Mouse (Mus musculus) embryonic fibroblast, embryonic 13.5 days (primary cell): ENCODE data around the gene Avpi1. TPM values are rescaled to one million over a fixed set of nuclear protein-coding genes. Genes with fewer than 3 reads are reported as not detected.

Source experiments
- H3K27ac ChIP-seq: 2 replicates; pipeline ENCODE4 v1.5.1; 2012; ENCODE audit warnings: low read length, control low read depth, inconsistent platforms; ENCODE audit not compliant: insufficient read depth
- H3K4me1 ChIP-seq: 2 replicates; pipeline ENCODE4 v1.6.1; 2011; ENCODE audit warnings: low read length; ENCODE audit not compliant: control insufficient read depth, insufficient read depth
- H3K4me3 ChIP-seq: 2 replicates; pipeline ENCODE4 v1.5.1; 2011; ENCODE audit warnings: mild to moderate bottlenecking, control low read depth, low read length; ENCODE audit not compliant: insufficient read depth
- CTCF ChIP-seq: IDR thresholded peaks from 2 replicates; pipeline ENCODE4 v1.5.1; 2011; ENCODE audit warnings: mild to moderate bottlenecking, control low read depth, low read length, moderate library complexity, borderline replicate concordance; ENCODE audit not compliant: insufficient read depth
- POLR2A ChIP-seq: IDR thresholded peaks from 2 replicates; pipeline ENCODE4 v1.6.1; 2011; ENCODE audit warnings: low read depth, mild to moderate bottlenecking, control low read depth, low read length, moderate library complexity
- polyA plus RNA-seq: library from polyadenylated mRNA; stranded (reverse); fragments of >200 nt; gene quantifications from 2 replicates; pipeline ENCODE4 v1.2.4, GENCODE M21; 2011; ENCODE audit warnings: low read depth; ENCODE audit not compliant: missing spikeins, insufficient read length

The Avpi1 gene
- polyA plus RNA-seq, 1 experiment = 18.4 TPM

- Histone ChIP-seq H3K27ac (no peak overlapping the region), H3K4me1 (peaks cover 15% of the 10 kb centered on the region; the same call in 1 of the 2 replicates), H3K4me3 (no peak overlapping the region)
- no peak for TF ChIP-seq CTCF
- TF ChIP-seq POLR2A = no peak
Observed at GRCm38 (mm10) chr19:42145210-42145609, 16.4 kb upstream of the Avpi1 start.

- peaks cover 12% of the 10 kb centered on the region; the same call in 1 of the 2 replicates for H3K4me1 ChIP-seq
- no peak overlapping the region for H3K27ac ChIP-seq
- TF ChIP-seq POLR2A = no peak
- peak; percentile 45; the same call in 1 of the 2 replicates for TF ChIP-seq CTCF
- H3K4me3 ChIP-seq = no peak overlapping the region
Observed at GRCm38 (mm10) chr19:42144541-42145167, 15.8 kb upstream of the Avpi1 start.

GRCm38 (mm10) chr19:42144067-42144466 is 15.2 kb upstream of the Avpi1 start:
- peaks cover 6% of the 10 kb centered on the region; the same call in 1 of the 2 replicates for H3K4me1 ChIP-seq
- TF ChIP-seq POLR2A (no peak), CTCF (no peak)

GRCm38 (mm10) chr19:42142757-42143156 is 13.9 kb upstream of the Avpi1 start:
- Histone ChIP-seq H3K27ac (no peak overlapping the region), H3K4me1 (peaks cover 5% of the 10 kb centered on the region; the same call in 1 of the 2 replicates), H3K4me3 (no peak overlapping the region)
- TF ChIP-seq CTCF (no peak), POLR2A (no peak)

More at GRCm38 (mm10) chr19:42144067-42144466, 15.2 kb upstream of the Avpi1 start:
- Histone ChIP-seq H3K4me3 (no peak overlapping the region), H3K27ac (no peak overlapping the region)

- peaks cover 5% of the 10 kb centered on the region; the same call in 1 of the 2 replicates for H3K4me1 ChIP-seq
- H3K27ac ChIP-seq = no peak overlapping the region
- TF ChIP-seq CTCF (no peak), POLR2A (no peak)
Observed at GRCm38 (mm10) chr19:42141998-42142397, 13.1 kb upstream of the Avpi1 start.

GRCm38 (mm10) chr19:42139724-42140517 is 11.1 kb upstream of the Avpi1 start:
- H3K27ac ChIP-seq = no peak overlapping the region
- no peak for TF ChIP-seq POLR2A
- TF ChIP-seq CTCF = no peak
- no peak overlapping the region for H3K4me3 ChIP-seq
- H3K4me1 ChIP-seq = 0 out of 2 replicates have a peak, but pooled peaks cover 5% of the 10 kb centered on the region

More at GRCm38 (mm10) chr19:42141998-42142397, 13.1 kb upstream of the Avpi1 start:
- H3K4me3 ChIP-seq = no peak overlapping the region

- TF ChIP-seq POLR2A (no peak), CTCF (no peak)
- Histone ChIP-seq H3K4me1 (0 out of 2 replicates have a peak, but pooled peaks cover 3% of the 10 kb centered on the region), H3K4me3 (no peak overlapping the region), H3K27ac (no peak overlapping the region)
Observed at GRCm38 (mm10) chr19:42138517-42139285, 9.8 kb upstream of the Avpi1 start.

GRCm38 (mm10) chr19:42137167-42137672 is 8.4 kb upstream of the Avpi1 start:
- Histone ChIP-seq H3K4me3 (no peak overlapping the region), H3K4me1 (0 out of 2 replicates have a peak, but pooled peaks cover 3% of the 10 kb centered on the region), H3K27ac (no peak overlapping the region)
- no peak for TF ChIP-seq CTCF
- TF ChIP-seq POLR2A = no peak

GRCm38 (mm10) chr19:42136126-42136525 is 7.3 kb upstream of the Avpi1 start:
- Histone ChIP-seq H3K4me1 (0 out of 2 replicates have a peak, but pooled peaks cover 3% of the 10 kb centered on the region), H3K4me3 (no peak overlapping the region), H3K27ac (no peak overlapping the region)
- TF ChIP-seq POLR2A (no peak), CTCF (no peak)
